Mouse (Mus musculus) layer of hippocampus, adult 8-10 months (tissue): ENCODE data around the gene Gpr108. TPM values are rescaled to one million over a fixed set of nuclear protein-coding genes. Genes with fewer than 3 reads are reported as not detected.
A peak's percentile ranks its signal among the peaks of the same experiment; 100 is the strongest.

Experiments used
- DNase-seq, 2 experiments: peaks; one replicate each; pipeline ENCODE4 v3.0.0; 2022; ENCODE audit warnings: low spot score in 2 of 2
- total RNA-seq, 4 experiments: library from RNA; stranded (reverse); gene quantifications; 2 replicates each; pipeline ENCODE4 v1.2.4; 2022

Gpr108 gene
- total RNA-seq, 4 experiments from 2014 or later, result 25.7 to 28.6 (median 28.3) TPM

DNA sequence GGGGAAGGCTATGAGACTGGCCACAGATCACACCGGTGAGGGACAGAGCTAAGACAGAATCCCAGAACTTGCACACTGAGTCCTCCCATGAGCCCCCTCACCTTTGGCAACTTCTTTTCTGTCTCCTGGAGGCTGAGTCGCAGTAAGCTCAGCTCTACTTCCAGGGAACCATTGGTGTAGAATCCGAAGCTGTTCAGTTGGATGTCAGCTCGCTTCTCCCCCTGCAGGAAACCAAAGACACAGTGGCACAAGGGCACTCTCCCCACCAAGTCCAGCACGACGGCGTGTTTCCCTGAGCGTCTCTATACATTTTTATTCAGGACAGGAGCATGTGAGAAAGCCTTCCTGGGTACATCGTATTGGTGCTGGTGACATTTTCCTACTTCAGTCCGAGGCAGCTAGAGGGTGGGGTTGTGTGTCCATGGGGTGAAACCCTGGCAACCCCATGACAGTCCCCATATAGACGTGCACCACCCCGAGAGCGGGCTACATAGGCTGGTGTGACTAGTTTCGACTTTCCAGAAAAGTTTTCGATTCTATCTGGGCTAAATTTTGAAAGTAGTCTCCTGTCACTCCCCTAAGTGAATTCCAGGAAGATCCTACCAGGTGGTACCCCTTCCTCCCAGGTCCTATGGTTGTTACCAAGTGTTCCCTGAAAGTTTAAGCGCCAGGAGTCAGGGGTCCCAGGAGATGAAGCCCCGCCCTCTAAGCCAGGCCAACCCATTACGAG, 1.4 kb downstream of the Gpr108 start:
- DNase-seq, result no peak

DNA sequence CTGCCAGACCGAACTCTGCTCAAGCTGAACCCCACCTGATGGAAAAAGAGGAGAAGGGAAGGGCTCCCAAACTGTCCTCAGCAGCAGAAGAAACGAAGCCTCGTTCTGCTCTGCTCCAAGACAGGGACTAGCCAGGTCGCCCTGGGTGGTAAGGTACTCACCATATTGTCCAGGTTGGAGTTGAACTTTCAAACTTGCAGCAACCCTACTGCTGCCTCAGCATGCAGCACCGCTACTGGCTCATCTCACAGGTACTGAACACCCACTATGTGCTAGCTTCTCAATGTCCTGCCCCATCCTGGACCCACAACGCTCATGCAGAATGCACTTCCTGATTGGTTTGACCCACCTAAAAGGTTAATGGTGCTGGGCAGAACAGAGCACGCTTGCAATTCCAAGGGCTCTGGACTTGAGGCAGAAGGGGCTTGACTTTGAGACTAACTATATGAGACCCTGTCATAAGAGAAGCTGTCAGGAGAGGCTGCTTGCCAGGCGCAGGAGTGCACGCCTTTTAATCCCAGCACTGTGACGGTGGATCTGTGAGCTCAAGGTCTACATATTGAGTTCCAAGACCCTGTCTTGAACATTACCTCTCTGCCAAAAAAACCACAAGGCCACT, 2.8 kb downstream of the Gpr108 start:
- DNase-seq, result no peak

DNA sequence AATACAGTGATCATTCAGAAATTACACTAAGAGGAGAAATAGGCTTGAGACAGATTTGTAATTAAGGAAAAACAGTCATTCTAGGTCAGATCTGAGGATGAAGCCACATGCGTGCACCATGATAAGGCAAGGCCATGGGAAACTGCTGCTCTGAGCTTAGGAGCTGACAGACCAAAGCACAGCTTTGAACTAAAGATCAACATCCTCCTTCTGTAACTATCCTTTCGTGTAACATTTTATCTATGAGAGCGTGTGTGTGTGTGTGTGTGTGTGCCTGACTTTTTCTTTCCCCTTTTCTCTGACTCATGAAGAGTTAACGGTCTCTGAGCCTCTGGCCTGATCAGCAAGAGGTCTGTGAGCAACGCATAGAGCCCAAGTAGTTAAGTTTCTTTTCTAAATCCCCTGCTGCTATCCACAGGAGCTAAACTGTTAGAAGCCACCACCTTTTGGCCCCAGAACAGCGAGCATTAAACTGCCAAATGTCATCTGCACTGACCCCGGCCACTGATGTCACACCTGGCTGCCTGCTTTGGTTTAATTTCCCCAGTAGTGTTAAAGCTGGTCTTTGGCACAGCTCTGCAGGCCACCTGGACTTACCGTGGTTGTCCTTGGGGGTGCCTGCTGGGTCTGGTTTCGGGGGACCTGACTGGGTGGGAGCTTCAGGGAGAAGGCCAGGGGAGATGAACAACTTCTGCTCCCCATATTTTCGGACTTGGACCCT, 4.4 kb downstream of the Gpr108 start:
- no peak for DNase-seq

DNA sequence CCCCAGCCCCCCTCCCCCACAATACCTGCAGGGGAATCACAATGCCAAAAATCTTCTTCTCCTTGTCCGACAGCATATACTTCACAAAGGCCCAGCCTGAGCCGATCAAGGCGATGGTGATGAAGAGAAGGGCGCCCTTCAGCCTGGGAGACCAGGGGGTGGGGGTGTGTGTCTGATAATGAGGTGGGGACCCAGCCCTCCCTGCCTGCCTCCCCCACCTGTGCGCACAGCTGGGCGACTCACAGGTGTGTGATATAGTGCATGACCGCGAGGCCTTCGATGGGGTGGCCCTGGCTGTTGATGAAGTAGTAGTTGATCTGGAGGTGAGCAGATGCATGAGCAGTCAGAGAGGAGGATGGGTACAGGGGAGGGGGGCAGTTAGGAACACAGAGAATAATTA, 11.1 kb downstream of the Gpr108 start:
- no peak for DNase-seq

DNA sequence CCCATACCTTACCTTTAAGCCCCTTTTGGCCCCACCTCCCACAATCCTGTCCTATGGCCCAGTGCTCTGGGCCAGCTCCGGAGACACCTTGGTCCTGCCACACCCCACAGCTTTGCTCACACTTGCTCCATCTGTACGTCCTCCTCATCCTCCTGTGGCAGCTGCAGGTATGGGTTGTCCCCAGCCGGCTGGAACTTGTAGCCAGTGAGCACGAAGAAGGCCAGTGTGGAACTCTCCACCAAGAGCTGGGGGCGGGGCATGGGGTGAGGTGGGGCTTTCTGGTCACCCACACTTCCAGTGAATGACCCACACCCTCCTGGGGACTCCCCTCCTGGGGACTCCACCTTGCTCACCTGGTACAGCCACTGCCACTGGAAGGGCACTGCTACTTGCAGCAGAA, 12.4 kb downstream of the Gpr108 start:
- no peak for DNase-seq

DNA sequence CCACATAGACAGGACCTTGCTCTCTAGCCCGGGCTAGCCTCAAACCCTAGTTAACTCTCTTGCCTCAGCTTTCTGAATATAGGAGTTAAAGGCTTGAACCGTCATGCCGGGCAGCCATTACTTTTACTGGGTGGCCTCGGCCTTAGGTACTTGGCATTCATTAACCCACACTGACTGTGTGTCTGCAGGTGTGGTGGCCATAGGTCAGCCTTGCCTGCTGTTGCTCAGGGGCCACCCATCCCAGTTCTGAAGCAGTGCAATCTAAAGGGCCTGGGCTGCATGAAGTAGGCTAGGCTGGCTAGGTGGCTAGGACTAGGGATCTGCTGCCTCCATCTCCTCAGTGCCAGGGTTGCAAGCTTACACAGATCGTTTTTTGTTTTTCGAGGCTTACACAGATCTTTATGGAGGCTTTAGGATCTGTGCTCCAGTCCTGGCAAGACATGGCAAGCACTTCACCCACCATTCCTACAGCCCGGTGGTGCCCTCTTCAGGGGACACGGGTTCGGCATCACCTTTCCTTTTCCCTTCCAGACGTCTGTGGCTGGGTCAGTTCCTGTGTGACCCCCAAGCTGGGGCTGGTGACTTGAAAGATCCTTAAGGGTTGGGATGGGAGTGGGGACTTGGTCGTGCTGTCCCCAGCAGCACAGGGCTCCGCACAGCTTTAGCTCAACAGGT, 13.9 kb downstream of the Gpr108 start:
- no peak for DNase-seq

DNA sequence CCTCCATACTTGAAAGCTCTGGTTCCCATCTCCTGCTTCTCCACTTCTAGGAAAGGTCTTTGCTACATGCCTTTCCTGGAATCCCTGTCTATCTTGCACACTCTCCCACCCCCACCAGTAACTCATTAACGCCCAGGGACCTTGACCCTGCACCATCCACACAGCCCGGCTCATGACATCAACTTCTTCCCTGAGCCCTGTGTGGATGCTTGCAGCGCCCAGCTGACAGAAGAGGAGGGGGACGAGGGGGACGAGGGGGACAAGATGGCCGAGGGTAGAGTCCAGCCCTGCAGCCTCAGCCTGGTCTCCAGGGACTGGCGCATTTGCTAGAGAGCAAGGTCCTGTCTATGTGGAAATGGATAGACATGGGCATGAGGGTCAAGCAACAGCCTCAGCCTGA, 15.2 kb downstream of the Gpr108 start:
- DNase-seq, result no peak

DNA sequence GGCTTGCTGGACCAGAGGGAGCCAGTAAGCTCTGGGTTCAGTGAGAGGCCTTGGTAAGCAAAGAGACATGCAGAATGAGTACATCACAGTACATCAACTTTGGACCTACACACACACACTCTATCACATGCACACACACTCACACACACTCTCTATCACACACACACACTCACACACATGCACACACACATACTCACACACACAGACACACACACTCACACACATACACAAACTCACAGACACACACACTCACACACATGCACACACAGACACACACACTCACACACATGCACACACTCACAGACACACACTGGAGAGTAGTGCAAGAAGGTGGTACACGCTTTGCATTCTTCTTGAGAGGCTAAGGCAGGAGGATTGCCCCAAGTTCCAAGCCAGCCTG, 16.0 kb downstream of the Gpr108 start:
- DNase-seq, result no peak

DNA sequence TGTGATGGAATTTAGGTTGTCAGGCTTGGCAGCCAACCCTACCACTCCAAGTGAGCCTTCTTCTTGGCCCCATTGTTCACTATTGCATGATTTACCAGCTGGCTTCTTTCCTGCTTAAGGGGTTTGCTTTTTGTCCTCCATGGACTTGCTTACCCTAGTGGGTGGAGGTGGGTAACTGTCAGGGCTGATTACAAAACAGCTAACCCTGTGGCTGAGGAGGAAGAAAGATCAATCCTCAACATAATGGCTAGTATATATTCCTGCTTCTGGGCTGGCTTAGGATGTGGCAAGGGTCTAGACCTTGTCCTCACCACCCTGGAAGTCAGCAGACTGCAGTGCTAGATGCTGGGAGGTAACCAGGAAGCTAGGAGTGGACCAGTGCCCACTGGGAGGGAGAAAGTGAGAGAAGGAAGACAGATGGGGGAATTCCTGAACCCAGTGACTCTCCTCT, 16.9 kb downstream of the Gpr108 start:
- DNase-seq, result no peak

DNA sequence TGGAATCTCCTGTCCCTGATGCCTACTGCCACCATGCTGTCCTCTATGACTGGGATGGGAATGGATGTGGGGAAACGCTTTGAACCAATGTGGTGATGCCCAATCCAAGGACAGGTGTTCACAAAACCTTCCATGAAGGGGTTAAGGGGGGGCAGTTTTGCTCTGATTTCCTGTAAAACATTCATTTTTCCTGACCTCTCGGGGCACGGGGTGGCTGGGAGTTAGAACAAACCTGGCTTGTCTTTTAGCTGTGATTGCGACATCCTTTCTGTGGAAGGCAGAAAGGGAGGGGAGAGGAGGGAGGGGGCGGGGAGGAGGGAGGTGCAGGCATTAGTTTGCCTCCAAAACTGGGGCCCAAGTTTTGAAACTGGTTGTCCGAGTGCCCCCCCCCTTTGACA, 17.5 kb downstream of the Gpr108 start:
- no peak for DNase-seq

DNA sequence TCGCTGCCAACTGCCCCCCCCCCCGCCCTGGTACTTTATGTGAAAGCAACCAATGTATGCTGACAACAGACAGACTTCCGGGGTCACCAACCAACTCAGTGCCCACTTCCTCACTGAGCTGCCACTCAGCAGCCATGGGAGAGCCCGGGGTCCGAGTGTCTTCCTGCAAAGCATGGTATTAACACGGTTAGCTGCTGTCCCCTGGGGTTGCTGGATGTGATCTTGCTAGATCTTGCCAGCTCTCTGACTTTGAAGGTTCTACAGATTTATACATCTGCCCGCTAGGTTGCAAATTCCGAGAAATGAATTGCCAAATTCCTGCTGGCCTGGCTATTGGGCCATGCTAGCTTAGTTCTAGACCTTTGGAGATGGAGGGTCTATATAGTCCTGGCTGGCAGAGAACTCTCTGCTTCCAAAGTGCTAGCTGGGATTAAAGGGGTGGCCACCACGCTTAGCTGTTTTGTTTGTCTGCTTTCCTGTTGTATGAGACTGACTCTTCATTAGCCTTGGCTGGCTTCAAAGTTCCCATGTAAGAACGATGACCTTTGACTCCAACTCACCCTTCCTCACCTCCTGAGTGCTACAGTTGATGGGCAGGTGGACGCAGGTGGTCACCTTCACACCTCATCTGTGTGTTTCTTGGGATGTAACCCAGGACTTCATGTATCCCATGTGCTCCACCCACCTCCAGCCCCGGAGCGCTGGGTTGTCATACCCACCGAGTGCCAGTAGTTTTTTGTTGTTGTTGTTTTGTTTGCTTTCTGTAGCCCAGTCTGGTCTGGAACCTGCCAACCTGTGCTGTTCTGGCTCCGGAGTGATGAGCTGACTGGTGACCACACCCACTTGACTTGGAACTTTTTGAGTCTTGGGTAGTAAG, 18.2 kb downstream of the Gpr108 start:
- no peak for DNase-seq

DNA sequence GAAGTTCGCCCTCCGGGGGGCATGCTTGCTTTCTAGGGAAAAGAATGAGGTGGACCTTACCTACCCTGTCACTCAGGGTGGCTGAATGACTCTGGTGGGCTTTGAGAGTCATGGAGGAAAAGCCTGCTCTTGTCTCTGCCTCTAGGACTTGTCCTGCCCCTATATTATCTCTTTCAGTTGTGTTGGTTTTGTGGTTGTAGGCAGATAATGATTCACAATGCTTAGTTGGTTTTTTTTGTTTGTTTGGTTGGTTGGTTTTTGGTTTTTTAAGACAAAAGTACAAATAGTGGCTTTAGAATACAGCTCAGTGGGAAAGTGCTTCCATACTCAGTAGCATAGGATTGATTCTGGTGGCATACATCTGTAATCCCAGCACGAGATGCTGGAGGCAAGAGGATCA, 19.4 kb downstream of the Gpr108 start:
- no peak for DNase-seq

DNA sequence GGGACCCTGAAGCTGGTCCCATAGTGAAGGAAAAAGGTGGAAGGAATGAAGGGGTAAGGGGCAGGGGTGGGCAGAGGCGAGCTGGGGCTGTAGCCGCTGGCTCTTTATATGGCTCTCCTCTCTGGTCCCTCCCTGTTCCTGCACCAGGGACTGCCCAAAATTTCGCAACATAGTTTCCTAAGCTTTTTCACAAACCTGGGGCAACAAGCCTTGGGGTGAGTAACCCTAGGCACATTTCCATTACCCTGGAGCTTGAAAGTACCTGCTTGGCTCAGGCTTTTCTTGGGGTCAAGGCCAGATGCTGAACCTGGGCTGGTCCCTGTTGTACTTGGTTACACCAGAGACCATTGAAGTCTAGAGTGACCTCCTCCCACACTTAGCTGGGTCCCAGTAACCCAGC, 20.2 kb downstream of the Gpr108 start, which contains the start of gene C3:
Gene C3, minus strand, starts transcription at position 123 of the 400 bp plus-strand sequence.
- DNase-seq, result no peak

DNA sequence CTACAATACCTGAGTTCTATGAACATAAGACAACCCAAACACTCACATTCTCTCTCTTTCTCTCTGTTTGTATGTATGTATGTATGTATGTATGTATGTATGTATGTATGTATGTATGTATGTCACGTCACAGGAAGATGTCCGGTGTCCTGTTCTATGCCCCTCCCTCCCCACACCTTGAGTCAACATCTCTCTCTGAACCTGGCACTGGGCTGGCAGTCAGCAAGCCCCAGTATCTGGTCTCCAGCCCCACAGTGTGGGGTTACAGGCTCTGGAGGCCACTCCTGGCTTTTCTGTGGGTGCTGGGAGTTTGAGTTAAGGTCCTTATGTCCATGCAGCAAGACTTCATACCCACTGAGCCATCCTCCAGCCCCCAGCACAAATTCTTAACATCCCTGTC, 20.8 kb downstream of the Gpr108 start:
- DNase-seq, result no peak

DNA sequence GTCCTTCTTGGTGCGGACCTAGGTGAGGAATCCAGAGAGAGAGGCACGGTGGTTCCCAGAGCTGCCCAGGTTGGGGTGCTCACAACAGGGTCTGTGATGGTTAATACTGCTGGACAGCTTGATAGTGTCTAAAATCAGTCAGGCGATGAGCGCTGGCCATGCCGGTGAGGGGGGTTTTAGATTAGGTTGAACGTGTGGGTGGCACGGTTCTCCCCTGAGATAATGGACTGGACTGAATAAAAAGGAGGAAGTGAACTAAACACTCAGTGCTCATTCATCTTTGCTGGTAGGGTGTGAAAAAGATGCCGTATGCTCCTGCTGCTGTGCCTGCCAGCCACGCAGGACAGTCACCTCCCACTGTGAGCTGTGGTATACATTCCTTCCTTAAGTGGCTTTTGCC, 24.9 kb downstream of the Gpr108 start:
- DNase-seq, result no peak

DNA sequence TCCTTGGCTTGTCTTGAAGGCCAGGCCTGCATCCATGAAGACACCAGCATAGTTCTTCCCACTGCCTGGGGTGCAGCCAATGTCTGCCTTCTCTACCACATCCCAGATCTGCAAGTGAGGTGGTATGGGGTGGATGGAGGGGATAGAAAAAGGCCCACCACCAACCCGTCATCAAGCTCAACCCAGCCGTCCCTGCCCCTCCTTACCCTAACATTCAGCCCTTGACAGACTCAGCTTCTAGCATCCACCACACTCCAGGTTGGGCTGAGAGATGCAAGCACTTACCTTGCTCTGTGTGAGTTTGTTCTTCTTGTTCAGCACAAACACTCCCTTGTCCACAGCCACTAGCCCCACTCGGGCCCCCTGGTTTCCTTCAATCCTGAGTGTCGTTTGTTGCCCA, 26.3 kb downstream of the Gpr108 start:
- no peak for DNase-seq

DNA sequence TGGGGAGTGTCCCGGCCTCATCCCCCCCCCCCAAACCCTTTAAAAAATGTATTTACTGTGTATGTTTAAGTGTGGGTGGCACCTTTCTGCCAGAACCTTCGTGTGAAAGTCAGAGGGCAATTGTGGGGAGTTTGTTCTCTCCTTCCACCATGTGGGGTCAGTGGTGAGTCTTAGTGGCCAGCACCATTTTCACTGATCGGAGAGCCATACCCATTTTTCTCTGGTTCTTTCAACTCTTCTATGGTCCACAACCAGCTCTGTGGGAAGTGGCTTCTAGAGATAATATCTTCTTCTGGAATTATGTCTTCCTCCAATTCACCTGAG, 28.4 kb downstream of the Gpr108 start:
- DNase-seq, result no peak

DNA sequence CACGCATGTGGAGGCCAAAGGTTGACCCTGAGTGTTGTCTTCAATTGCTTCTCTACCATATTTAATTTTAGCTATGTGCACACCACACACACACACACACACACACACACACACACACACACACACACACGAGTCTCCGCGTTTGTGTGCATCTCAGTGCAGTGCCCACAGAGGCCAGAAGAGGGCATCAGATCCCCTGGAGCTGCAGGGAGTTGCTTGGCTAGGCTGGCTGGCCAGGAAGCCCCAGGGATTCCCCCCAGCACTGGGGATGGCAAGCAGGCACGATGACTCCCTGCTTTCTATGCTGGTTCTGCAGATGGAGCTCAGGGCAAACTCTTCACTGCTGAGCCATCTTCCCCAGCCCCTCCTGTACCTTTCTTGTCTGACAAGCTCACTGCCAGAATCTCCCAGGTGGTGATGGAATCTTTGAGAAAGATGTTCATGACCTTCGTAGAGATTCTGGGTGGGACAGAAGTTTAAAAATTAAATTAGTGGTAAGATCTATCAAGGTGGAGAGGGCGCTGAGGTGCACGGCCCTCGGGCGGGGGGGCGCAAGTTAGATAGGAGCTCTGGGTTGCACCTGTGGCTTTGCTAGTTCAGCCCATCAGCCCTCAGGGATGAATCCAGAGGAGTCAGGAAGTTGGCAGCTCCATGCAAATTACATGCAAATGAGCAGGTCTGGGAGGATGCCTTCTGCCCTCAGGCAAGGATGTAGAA, 28.9 kb downstream of the Gpr108 start:
- peak in 1 of 2 experiments; percentile 55 for DNase-seq

DNA sequence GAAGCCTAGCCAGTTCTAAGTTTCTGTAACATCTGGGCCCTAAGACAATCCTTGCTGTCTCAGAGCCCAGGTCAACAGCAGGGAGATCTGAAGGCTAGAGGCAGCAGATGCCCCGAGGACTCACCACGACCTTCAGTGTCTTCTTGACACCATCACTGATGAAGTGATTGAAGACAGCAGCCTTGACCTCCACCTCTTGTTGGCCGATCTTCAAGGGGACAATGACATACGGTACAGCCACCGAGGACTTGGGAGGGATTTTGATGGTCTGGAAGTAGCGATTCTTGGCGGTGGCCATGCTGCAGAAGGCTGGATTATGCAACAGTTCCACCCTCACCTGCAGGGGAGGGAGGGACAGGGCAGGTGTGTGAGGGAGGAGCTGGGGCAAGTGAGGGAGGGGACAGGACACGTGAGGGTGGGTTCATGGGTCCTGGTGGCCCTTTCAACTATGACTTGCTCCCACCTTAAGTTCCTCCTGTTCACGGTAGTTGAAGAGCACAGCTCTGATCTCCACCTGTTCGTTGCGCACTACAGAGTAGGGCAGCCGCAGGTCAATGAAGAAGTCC, 29.8 kb downstream of the Gpr108 start:
- DNase-seq, result no peak
